Mouse (Mus musculus): Measurements from ENCODE around the gene Hectd4. TPM values are rescaled to one million over a fixed set of nuclear protein-coding genes. Genes with fewer than 3 reads are reported as not detected.

Gene Hectd4
- total RNA-seq, 4 experiments from 2014 or later = 22.7 to 39.2 (median 29.1) TPM

DNA sequence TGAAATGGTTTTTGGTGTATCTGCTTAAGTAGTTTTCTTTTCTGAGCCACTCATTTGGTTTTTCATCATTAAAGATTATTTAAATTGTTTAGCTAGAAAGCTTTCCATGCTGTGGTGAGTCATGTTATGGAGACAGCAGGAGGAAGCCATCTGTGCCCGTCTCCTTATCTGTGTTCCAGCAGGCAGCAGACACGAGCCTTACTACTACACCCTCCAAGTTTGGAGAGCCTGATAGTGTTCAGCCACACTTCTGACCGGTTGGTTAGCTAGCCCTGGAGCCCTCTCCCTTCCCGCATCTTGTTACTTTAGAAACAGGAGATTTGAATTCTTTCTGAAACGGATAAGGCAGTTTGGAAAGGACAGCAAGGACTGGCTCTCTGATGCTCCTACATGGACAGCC, 16.2 kb downstream of the Hectd4 start:
- no peak for DNase-seq

DNA sequence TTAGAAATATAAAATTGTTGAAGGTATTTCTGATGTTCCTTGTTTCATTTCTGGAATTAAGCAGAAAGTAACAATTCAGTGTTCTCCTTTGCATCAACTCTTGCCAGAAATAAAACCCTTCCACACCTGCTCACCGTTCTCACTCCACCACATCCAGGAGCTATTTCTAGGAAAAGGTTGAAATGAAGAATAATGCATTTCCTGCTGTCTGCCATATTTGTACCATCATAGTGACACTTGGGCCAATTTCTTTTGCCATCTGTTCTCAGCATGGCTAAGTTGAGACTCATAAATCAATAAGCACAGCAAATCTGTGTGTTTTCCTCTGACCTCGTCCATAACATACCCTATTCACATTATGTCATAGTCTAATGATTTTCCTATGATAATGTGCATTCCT, 18.2 kb downstream of the Hectd4 start:
- DNase-seq = no peak

DNA sequence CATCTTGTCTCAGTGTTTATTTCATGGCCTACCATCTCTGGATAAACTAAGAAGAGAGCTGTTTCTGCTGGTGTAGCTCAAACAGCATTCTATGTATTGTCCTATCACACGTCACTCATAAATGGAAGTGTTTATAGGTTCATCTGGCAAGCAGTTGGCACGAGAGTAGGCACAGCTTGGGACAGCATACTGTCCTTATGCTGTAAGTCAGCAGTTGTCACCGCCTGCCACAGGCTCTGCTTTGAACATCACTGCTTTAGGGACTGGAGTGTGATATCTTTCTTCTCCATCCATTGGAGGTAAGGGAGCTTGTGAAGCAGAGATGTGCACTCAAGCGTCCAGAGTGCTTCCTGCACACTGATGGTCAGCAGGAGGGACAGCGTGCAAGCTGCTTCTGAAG, 19.8 kb downstream of the Hectd4 start:
- DNase-seq = no peak

DNA sequence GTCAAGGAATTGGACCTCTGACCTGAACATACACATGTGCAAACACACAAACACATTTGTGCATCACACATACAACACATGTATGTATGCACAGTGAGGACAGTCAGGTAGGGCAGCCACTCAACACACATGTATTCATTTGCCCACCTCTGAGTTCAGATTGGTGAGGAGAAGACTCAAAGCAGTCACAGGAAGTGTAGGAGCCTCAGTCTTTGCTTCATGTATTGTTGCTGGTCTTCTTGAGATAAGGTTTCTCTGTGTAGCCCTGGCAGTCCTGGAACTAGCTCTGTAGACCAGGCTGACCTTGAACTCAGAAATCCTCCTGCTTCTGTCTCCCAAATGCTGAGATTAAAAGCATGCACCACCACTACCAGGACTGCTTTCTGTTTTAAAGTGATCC, 21.2 kb downstream of the Hectd4 start:
- no peak for DNase-seq

DNA sequence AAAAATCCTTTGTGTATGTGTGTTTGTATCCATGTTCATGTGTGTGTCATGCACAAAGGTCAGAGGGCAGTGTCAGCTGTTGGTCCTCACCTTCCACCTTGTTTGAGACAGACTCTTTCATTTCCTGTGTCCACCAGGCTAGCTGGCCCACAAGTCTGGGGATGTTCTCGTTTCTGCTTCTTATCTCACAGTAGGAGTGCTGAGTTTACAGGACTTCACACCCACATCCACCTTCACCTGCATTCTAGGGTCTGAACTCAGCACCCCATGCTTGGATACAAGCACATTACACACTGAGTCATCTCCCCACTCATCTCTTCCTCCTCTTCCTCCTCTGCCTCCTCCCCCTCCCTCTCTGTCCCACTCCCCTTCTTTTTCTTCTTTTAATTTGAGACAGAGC, 22.2 kb downstream of the Hectd4 start:
- no peak for DNase-seq

DNA sequence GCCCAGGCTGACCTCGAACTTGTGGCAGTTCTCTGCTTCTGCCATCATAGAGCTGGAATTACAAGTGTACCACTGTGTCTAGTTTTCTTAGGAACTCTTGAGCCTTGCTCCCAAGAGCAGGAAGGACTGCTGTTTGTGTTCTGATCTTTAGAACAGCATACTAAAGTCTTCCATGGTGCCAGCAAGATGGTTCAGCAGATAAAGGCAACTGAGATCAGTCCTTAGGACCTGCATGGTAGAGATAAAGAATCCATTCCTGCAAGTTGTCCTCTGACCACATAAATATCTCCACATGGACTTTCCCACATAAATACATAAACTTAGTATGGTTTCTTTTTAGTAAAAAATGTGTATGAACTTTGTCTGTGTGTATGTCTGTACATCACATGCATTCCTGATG, 22.7 kb downstream of the Hectd4 start:
- DNase-seq = no peak

DNA sequence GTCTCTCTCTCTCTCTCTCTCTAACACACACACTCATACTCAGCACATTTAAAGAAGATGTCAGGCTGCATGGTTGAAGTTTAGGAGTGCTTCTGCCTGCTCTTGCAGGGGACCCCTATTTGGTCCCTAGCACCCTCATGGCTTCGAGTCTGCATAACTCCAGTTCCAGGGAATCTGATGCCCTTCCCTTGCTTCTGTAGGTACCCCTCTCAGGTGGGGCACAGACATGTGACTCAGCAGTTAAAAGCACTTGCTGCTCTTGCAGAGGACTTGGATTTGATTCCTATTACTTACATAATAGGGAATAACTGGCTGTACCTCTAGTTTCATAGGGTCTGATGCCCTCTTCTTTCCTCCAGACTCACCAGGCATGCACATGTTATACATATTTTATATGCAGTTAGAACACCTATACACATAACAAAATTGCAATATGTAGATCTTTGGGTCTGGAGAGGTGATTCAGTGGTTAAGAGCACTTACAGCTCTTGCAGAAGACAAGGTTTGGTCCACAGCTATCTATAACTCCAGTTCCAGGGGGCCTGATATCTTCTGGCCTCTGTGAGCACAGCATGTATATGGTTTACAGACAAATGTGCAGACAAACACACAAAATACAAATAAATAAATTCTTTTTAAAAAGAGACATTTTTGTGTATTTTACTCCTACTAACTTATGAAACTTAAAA, 23.8 kb downstream of the Hectd4 start:
- DNase-seq = no peak

DNA sequence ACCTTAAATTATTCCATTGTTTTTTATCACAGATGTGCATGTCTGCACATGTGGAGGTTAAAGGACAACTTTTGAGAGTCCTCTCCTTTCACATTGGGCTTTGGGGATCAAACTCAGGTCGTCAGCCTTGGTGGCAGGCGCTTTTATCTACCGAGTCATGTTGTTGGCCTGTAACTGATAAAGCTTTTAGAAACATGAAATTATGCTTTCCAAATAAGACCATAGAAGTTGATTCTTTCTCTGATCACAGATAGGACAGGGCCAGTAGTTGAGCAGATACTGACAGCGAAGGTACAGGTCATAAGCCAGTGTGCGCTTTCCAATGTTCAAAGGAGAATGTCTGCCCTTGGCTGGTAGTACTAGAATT, 24.3 kb downstream of the Hectd4 start:
- no peak for DNase-seq

DNA sequence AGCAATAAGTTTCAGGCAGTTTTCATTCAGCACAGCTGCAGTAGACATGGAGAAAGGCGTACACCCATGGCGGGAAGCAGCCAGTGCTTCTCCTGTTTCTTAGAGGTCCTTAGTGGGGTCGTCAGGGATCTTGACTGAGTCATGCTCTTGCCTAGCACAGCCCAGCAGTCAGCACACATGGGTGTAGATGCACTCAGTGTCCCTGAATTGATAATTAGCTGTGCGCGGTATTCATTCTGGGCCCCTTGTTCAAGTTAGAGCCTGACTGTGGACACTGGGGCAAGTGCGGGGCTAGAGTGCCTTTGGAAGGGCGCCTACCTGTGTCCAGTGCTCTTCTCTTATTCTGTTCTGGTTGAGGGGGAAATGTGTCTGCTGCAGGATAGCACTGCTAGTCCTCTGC, 25.2 kb downstream of the Hectd4 start:
- no peak for DNase-seq

DNA sequence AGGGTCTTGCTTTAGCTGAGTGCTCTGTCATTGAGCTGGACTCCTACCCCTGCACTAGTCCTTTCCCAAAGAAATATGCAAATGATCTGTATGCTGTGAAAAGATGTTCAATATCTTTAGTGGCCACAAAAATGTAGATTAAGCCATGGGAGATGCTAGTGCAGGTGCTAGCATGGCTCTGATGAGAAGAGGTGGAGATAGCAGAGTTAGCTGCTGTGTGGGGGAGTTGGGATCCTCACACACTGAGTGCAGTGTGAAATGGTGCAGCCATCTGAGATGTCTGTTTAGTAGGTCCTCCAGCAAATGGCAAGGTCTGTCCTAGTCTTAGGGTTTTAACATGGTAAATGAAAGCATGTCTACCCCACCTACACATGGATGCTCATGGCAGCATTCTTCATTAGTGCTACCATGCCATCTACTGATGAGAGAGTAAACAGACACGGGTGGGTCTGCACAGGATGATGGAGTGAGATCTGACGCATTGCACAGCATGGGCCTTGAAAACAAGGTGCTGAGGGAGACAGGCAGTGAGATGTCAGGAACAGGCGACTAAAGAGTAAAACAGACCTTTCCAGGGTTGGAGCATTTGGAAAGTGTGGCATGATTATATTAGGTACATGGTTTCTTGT, 28.9 kb downstream of the Hectd4 start:
- no peak for DNase-seq

DNA sequence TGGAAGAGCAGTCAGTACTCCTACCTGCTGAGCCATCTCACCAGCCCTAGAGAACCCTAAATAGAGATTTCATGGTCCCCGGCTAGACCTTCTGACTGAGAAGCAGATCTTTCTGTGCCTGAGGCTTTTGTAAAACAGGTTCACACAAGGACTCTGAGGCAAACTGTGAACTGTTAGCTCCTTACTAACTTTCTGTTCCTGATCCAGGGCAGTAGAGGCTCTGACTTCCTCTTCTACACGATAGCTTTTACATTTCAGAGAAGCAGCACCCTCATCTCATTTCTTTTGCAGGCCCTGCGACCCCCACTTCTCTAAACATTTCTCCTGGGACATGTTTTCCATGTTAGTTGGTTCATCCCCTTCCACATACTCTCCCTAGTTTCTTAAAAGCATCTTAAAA, 29.7 kb downstream of the Hectd4 start:
- DNase-seq = no peak

DNA sequence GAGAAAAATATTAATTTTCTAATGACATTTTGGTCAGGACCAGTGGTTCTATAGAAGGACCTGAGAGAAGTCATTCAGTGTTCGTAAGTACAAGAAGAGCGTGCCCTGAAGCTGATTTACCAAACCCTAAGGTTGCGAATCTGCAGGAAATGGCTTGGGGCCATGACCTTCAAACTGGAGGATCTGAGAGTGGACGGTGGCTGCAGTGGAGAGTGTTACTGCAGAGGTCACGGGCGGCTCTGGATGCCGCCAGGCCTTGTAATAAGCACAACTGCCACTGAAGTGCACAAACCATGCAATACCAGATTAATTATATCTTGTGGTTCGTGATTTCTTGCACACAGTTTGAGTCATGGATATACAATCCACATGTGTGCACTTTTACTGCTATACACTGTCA, 31.8 kb downstream of the Hectd4 start:
- peak; percentile 80 for DNase-seq

DNA sequence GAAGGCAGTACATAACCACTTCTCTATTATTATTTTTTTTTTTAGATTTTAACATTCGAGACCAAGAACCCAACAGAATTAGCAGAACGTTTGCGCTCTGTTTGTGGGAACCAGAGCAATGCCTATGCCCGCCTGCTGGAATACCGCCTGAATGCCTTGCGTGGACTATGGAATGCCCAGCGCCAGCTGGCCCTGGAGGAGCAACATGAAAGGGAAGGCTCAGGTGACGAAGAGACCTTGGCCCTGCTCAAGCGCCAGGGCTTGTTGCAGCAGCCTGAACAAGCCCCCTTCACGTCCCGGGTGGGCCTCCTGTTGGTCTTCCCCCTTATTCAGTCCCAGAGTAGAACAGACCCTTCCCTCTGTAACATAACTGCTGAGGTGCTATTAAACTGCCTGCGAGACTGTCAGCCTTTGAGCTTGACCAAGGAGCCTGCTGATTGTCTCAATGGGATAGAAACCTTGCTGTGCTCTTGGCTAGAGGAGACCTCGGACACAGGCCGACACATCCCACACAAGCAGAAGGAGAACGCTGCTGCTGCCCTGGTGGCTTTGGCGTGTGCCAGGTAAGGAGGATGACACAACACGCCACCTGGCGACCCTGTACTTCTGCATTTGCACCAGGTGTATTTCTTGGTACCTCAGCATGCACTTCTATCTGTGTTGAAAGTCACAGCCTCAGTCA, 33.9 kb downstream of the Hectd4 start:
- no peak for DNase-seq

DNA sequence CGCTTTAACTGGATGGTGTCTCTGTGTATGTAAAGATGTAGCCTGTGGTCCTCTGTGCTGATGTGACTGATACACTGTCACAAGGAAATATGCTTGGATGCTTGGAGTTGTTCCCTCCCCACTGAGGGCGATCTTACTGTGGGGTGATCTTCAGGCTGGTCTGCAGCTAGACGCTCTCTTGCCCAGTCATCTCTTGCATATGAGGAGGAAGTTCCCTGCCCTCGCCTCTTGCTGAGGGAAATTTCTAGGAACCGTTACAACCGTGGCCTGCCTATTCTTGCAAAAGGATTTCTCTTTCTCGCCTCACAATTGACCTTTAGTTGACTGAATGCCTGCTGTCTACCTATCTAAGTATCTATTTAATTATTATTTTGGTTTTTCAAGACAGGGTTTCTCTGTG, 35.0 kb downstream of the Hectd4 start:
- DNase-seq = no peak

DNA sequence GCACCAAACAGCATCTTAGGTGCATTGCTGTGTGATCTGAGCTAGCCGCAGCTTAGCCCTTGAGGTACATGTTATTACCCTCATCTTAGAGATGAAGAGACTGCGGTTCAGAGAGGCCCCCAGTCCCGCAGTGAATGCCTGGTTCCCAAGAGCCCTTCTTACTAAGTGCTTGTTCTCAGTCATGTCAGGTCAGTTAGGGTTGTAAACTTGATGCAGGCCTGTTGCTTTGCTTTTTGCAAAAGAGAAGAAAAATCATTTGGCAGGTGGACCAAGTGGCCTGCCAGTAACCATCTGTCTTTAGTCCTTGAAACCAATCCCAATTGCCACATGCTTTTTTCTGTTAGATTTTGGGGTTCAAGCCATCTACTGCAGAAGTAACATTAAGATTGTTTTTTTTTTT, 41.8 kb downstream of the Hectd4 start:
- DNase-seq = no peak

DNA sequence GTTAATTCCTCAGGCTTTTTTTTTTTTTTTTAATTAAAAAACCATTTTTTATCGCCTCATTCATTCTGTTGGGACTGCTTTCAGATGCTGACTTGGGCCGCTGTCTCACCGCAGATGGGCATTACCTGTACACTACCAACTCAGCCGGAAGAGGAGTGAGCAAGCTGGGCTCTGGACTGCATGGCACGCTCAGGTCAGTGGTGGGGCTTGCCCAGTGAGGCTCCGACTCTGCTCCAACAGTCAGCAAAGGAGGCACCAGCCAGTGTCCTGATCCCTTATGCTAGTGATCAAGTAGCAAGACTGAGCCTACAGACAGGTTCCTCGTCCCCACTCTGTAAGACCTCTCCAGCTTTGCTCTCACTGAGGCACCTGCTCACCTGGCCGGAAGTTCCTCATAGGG, 42.4 kb downstream of the Hectd4 start:
- no peak for DNase-seq

DNA sequence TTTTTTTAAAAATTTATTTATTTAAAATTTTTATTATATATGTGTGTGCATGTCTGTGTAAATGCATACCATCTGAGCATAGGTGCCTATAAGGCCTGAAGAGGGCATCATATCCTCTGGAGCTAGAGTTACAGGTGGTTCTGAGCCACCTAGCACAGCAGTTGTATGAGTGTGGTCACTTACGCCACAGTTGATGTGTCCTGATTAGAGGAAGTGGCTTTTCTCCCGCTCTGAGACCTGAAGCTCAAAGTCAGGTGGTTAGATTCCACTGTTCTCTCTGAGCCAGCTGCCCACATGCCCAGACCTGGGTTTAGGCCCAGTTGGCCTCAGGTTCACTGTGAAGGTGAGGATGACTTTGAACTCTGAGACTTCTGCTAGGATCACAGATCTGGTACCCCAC, 44.6 kb downstream of the Hectd4 start:
- no peak for DNase-seq

DNA sequence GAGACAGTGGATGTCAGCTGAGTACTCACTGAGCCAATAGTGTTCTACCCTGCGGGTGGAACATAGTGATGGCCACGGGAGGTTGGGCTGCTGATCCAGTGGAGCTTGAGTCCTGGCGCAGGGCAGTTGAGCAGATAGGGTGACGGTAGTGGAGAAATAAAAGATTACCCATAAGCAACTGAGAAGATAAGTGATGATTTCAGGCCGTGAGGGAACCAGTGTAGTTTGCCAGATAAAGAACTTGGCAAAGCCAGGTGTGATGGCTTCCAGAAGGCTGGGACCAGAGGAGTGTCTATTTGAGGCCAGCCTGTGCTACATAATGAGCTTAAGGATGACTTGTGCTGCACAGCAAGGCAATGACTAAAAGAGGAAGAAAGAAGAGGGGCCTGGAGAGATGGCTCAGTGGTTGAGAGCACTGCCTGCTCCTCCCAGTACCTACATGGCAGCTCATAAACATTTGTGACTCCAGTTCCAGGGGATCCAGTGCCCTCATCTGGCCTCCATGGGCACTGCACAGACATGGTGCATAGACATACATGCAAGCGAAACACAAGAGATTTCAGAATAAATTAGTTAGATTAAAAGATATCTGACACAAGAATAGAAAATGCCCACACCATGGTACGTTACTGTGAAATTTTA, 46.8 kb downstream of the Hectd4 start:
- peak; percentile 24 for DNase-seq

DNA sequence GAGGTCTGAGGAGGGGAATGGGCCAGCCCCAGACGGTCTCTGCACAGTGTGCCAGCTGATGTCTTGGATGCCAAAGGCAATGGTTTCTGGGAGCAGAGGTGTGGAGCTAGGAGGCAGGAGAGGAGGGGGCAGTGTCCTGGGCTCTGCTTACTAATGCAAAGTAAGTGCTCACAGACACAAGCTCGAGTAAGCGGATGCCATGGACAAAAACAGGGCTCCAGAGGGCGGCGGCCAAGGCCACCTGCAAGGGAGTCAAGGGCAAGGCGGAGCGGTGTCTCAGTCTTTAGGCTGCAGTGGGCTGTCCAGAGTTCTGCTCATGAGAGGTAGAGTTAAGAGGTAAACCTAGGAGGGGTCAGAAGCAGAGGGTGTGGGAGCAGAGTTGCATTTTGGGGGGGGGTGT, 51.0 kb downstream of the Hectd4 start:
- no peak for DNase-seq

DNA sequence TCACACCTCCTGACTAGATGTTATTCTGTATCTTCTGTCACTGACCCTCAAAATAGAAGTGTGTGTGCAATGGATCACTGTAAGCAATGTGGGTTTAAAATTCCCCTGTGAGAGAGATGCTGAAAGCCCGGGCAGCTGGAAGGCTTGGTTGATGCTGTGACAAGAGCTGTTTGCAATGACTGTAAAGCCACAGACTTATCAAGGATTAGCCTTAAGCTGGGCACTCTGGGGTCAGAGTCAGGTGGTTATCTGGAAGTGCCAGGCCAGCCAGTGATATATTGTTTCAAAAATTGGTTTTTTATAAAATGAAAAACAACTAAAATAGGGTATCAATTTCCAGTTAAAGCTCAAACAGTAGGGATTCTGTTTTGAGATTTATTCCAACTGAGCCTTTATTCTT, 56.8 kb downstream of the Hectd4 start:
- DNase-seq = no peak

DNA sequence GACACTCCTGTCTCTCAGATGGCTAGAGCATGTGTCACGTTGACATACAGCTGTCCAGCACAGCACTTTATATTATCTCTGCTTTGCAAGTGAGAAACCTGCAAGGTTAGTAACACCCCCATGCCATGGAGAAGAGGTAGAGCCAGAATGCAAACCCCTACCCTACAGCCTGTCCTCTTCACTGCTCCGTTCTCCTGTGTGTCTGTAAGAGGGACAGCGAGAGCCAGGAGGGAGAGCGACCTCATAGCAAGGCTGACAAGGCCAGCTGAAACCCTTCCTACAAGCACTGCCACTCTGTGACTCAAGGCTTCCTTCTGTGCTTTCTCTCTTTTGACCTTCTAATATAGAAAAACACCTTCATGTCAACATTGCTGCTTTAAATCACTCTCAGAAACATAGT, 60.4 kb downstream of the Hectd4 start:
- DNase-seq = no peak

DNA sequence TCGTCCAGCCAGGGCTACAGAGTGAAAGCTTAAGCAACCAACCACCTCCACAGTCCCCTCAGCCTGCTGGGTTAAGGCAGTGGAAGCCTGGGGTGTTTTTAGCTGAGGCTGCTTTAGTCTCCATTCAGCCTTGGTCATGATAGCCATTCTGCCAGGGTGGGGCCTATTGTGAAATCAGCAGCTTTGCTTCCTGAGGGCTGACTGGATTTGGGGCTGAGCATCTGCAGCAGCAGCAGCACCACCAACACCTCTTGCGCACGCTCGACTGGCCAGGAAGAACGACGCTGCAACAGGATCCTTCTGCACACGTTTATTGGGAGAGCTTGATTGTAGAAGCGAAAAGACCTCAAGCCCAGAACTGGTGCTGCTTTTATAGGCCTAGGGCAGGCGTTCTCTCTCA, 63.0 kb downstream of the Hectd4 start:
- DNase-seq = no peak

DNA sequence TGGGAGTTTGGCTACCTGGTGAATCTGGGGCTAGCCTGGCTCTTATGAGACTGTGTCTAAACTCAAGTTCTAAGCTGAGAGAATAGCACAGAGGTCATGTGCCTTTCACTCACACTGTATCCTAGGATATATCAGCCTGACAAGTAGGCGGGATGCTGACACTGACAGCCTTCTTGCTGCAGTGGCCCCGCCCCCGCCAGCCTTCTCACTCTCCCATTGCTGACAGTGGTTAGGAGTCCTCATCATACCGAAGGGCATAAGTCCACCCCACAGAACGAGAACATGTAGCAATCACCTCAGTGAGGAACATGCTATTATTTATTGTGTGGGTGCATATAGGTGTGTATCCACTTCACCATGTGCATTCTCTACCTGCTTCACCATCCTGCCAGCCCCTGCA, 64.8 kb downstream of the Hectd4 start:
- no peak for DNase-seq

DNA sequence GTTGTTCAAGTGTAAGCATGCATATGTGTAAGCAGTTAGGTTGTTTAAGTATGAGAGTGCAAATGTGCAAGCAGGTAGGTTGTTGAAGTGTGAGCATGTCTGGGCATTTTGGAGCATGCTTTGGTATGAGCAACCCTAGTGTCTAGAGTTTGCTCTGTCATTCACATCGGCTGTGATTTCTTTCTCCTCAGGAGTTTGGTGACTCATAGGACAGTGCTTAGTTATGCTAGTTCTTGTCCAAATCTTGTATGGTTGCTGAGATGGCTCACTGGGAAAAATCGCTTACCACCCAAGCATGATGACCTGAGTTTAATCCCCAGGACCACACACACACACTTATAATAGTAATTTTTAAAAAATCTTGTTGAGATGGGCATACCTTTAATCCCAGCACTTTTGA, 67.2 kb downstream of the Hectd4 start:
- DNase-seq = no peak
